Mouse (Mus musculus) urinary bladder, adult 18-20 months (tissue): ENCODE data around the gene Coil.
"Not testable (repeated sequence)": the region's sequence is repeated elsewhere in the genome, so short reads cannot be mapped to it uniquely, and the experiment has no call there.

Experiments used
- DNase-seq, 2 experiments: peaks; one replicate each; pipeline ENCODE4 v3.0.0; 2022; ENCODE audit warnings: low spot score in 2 of 2, mixed read lengths in 2 of 2

Coil gene

GRCm38 (mm10) chr11:89041073-89041472 is 71.0 kb downstream of the Coil start:
- DNase-seq, result not testable (repeated sequence)
